Mouse (Mus musculus): Measurements from ENCODE around the gene Gm49394. TPM values are rescaled to one million over a fixed set of nuclear protein-coding genes. Genes with fewer than 3 reads are reported as not detected.
A peak's percentile ranks its signal among the peaks of the same experiment; 100 is the strongest.

Gene Gm49394
- total RNA-seq, 2 experiments from 2014 or later, result 0.10 to 0.21 TPM

- intact Hi-C loops (cut with DNase I), result loop anchor here (5.0 kb wide), 1 partner anchor 349 kb away; no protein-coding TSS in a partner anchor
- DNase-seq (ENCODE audit: extremely low spot score in 1 of 2, low spot score in 2 of 2), result no peak
Measured at GRCm38 (mm10) chr7:142661046-142661445, 8.7 kb downstream of the Gm49394 start.

GRCm38 (mm10) chr7:142660651-142660945, 9.1 kb downstream of the Gm49394 start:
- DNase-seq (ENCODE audit: extremely low spot score in 1 of 2, low spot score in 2 of 2), result no peak
- intact Hi-C loops (cut with DNase I), result loop anchor here (5.0 kb wide), 1 partner anchor 348 kb away; no protein-coding TSS in a partner anchor

- no peak for DNase-seq (ENCODE audit: extremely low spot score in 1 of 2, low spot score in 2 of 2)
- intact Hi-C loops (cut with DNase I), result loop anchor here (5.0 kb wide), 1 partner anchor 348 kb away; no protein-coding TSS in a partner anchor
Measured at GRCm38 (mm10) chr7:142659767-142660650, 9.7 kb downstream of the Gm49394 start.

GRCm38 (mm10) chr7:142659181-142659681, 10.5 kb downstream of the Gm49394 start:
- DNase-seq (ENCODE audit: extremely low spot score in 1 of 2, low spot score in 2 of 2), result no peak
- intact Hi-C loops (cut with DNase I), result no loop called here

- intact Hi-C loops (cut with DNase I), result no loop called here
- no peak for DNase-seq (ENCODE audit: extremely low spot score in 1 of 2, low spot score in 2 of 2)
Measured at GRCm38 (mm10) chr7:142658681-142659180, 11.0 kb downstream of the Gm49394 start.

GRCm38 (mm10) chr7:142657821-142658614, 11.7 kb downstream of the Gm49394 start:
- no peak for DNase-seq (ENCODE audit: extremely low spot score in 1 of 2, low spot score in 2 of 2)
- intact Hi-C loops (cut with DNase I), result no loop called here

GRCm38 (mm10) chr7:142657341-142657791, 12.4 kb downstream of the Gm49394 start:
- DNase-seq (ENCODE audit: extremely low spot score in 1 of 2, low spot score in 2 of 2), result no peak
- intact Hi-C loops (cut with DNase I), result no loop called here

- DNase-seq (ENCODE audit: extremely low spot score in 1 of 2, low spot score in 2 of 2), result peak in 1 of 2 experiments; percentile 80
- intact Hi-C loops (cut with DNase I), result no loop called here
Measured at GRCm38 (mm10) chr7:142656055-142656454, 13.7 kb downstream of the Gm49394 start.

GRCm38 (mm10) chr7:142655633-142656032, 14.1 kb downstream of the Gm49394 start:
- intact Hi-C loops (cut with DNase I), result no loop called here
- no peak for DNase-seq (ENCODE audit: extremely low spot score in 1 of 2, low spot score in 2 of 2)

GRCm38 (mm10) chr7:142653726-142654125, 16.0 kb downstream of the Gm49394 start:
- intact Hi-C loops (cut with DNase I), result no loop called here
- no peak for DNase-seq (ENCODE audit: extremely low spot score in 1 of 2, low spot score in 2 of 2)

GRCm38 (mm10) chr7:142646676-142647075, 23.1 kb downstream of the Gm49394 start:
- intact Hi-C loops (cut with DNase I), result no loop called here
- DNase-seq (ENCODE audit: extremely low spot score in 1 of 2, low spot score in 2 of 2), result peak in 1 of 2 experiments; percentile 32

- no peak for DNase-seq (ENCODE audit: extremely low spot score in 1 of 2, low spot score in 2 of 2)
- intact Hi-C loops (cut with DNase I), result no loop called here
Measured at GRCm38 (mm10) chr7:142645045-142645444, 24.7 kb downstream of the Gm49394 start.

- intact Hi-C loops (cut with DNase I), result no loop called here
- DNase-seq (ENCODE audit: extremely low spot score in 1 of 2, low spot score in 2 of 2), result no peak
Measured at GRCm38 (mm10) chr7:142636178-142636577, 33.6 kb downstream of the Gm49394 start.

GRCm38 (mm10) chr7:142630691-142631090, 39.1 kb downstream of the Gm49394 start:
- intact Hi-C loops (cut with DNase I), result no loop called here
- no peak for DNase-seq (ENCODE audit: extremely low spot score in 1 of 2, low spot score in 2 of 2)

GRCm38 (mm10) chr7:142629806-142630205, 39.9 kb downstream of the Gm49394 start:
- intact Hi-C loops (cut with DNase I), result no loop called here
- DNase-seq (ENCODE audit: extremely low spot score in 1 of 2, low spot score in 2 of 2), result no peak

- intact Hi-C loops (cut with DNase I), result no loop called here
- peak in 1 of 2 experiments; percentile 59 for DNase-seq (ENCODE audit: extremely low spot score in 1 of 2, low spot score in 2 of 2)
Measured at GRCm38 (mm10) chr7:142622180-142622579, 47.6 kb downstream of the Gm49394 start.

GRCm38 (mm10) chr7:142613077-142613476, 56.7 kb downstream of the Gm49394 start:
- intact Hi-C loops (cut with DNase I), result no loop called here
- DNase-seq (ENCODE audit: extremely low spot score in 1 of 2, low spot score in 2 of 2), result no peak

- DNase-seq (ENCODE audit: extremely low spot score in 1 of 2, low spot score in 2 of 2), result peak; percentile 25 to 63
- intact Hi-C loops (cut with DNase I), result loop anchor here (2.0 kb wide), 1 partner anchor 60 kb away; no protein-coding TSS in a partner anchor
Measured at GRCm38 (mm10) chr7:142610627-142611406, 58.9 kb downstream of the Gm49394 start.
